Mouse (Mus musculus) bone marrow, adult 2 months (tissue): Measurements from ENCODE around the gene Tepsin.

Source experiments
- CTCF ChIP-seq: fragments of 200-500 bp; IDR thresholded peaks from 2 replicates; pipeline ENCODE4 v1.5.1; 2011; ENCODE audit warnings: low read length, control low read depth; ENCODE audit not compliant: control insufficient read depth, insufficient read depth
- POLR2A ChIP-seq: fragments of 200-500 bp; IDR thresholded peaks from 2 replicates; pipeline ENCODE4 v1.6.1; 2011; ENCODE audit warnings: low read depth, mild to moderate bottlenecking, control low read depth, low read length, borderline replicate concordance; ENCODE audit not compliant: control insufficient read depth

DNA sequence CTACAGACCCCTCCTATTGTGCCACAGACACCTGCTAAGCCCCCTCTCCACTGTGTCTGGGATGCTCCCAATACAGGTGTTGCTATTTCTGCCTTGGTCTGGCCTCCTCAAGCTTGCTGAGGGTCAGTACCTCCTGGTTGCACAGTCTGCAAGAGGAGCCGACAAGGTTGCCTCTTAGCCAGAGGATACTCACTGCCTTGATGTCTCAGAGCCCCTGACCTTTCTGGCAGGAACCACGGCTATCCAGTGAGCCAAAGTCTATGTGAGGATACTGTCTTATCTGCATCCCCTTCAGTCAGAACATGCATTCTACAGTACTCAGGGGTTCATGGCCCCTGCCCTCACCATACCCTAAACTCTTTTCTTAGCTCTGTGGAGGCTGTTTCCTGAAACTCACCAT, 19.1 kb upstream of the Tepsin start:
- no peak for TF ChIP-seq POLR2A
- no peak for TF ChIP-seq CTCF
